Mouse (Mus musculus) midbrain, embryonic 16.5 days (tissue): Measurements from ENCODE around the gene Trim15. TPM values are rescaled to one million over a fixed set of nuclear protein-coding genes. Genes with fewer than 3 reads are reported as not detected.
A peak's percentile ranks its signal among the peaks of the same experiment; 100 is the strongest.
"Not testable (repeated sequence)": the region's sequence is repeated elsewhere in the genome, so short reads cannot be mapped to it uniquely, and the experiment has no call there.

ENCODE experiments used
- ATAC-seq: fragments of 200-750 bp; cut with Nextera tagmentation; 2 replicates; pipeline ENCODE4 v1.8.0; 2017; ENCODE audit warnings: moderate TSS enrichment
- H3K27ac ChIP-seq: fragments of 300-500 bp; sonication (generic); 2 replicates; pipeline ENCODE4 v1.5.1; 2014; ENCODE audit warnings: mild to moderate bottlenecking, low read length, mixed read lengths
- H3K27me3 ChIP-seq: fragments of 300-500 bp; sonication (generic); 2 replicates; pipeline ENCODE4 v1.6.1; 2014; ENCODE audit warnings: low read depth, low read length, mixed read lengths; ENCODE audit not compliant: control insufficient read depth, insufficient read depth
- H3K36me3 ChIP-seq: fragments of 300-500 bp; sonication (generic); 2 replicates; pipeline ENCODE4 v1.6.1; 2014; ENCODE audit warnings: mild to moderate bottlenecking, low read length, moderate library complexity, mixed read lengths; ENCODE audit not compliant: control insufficient read depth, insufficient read depth
- H3K4me1 ChIP-seq: fragments of 300-500 bp; sonication (generic); 2 replicates; pipeline ENCODE4 v1.6.1; 2014; ENCODE audit warnings: mild to moderate bottlenecking, low read length, mixed read lengths; ENCODE audit not compliant: control insufficient read depth, insufficient read depth
- H3K4me2 ChIP-seq: fragments of 300-500 bp; sonication (generic); 2 replicates; pipeline ENCODE4 v1.6.1; 2014; ENCODE audit warnings: mild to moderate bottlenecking, low read length, mixed read lengths
- H3K4me3 ChIP-seq: fragments of 300-500 bp; sonication (generic); 2 replicates; pipeline ENCODE4 v1.5.1; 2014; ENCODE audit warnings: low read depth, mild to moderate bottlenecking, low read length, moderate library complexity, mixed read lengths
- H3K9ac ChIP-seq: fragments of 300-500 bp; sonication (generic); 2 replicates; pipeline ENCODE4 v1.6.1; 2014; ENCODE audit warnings: low read depth, low read length, mixed read lengths
- H3K9me3 ChIP-seq: fragments of 300-500 bp; sonication (generic); replicated peaks from 2 replicates; pipeline ENCODE4 v1.6.1; 2014; ENCODE audit warnings: mild to moderate bottlenecking, low read length, mixed read lengths; ENCODE audit not compliant: control insufficient read depth, poor library complexity, severe bottlenecking
- WGBS: fragments of 180-500 bp; shearing (Covaris S2); extraction: QIAGEN DNeasy Blood & Tissue Kit; methylation state at CpG from one replicate; pipeline ENCODE4 v1.1.7; 2014; 5-methylcytosine and 5-hydroxymethylcytosine counted together
- polyA plus RNA-seq: library from polyadenylated mRNA; unstranded; fragments of >200 nt; fragmentation: Nextera tagmentation; extraction: Ambion mirVana; gene quantifications from 2 replicates; pipeline ENCODE4 v1.2.1, GENCODE M21; 2015

Gene Trim15
- polyA plus RNA-seq, 1 experiment from 2014 or later: 0.89 TPM

GRCm38 (mm10) chr17:36839001-36839400 is 28.0 kb downstream of the Trim15 start:
- H3K4me2 ChIP-seq: no peak overlapping the region
- no peak overlapping the region for H3K27ac ChIP-seq
- H3K9me3 ChIP-seq: no peaks in the 10 kb centered on the region
- 83% methylated on average over 5 of the region's 5 CpGs for WGBS
- H3K9ac ChIP-seq: no peak overlapping the region
- no peaks in the 10 kb centered on the region; the same call in 1 of the 2 replicates for H3K36me3 ChIP-seq
- no peak overlapping the region for H3K4me3 ChIP-seq
- H3K4me1 ChIP-seq: peaks cover 11% of the 10 kb centered on the region
- no peaks in the 10 kb centered on the region for H3K27me3 ChIP-seq
- ATAC-seq: no peak

DNA sequence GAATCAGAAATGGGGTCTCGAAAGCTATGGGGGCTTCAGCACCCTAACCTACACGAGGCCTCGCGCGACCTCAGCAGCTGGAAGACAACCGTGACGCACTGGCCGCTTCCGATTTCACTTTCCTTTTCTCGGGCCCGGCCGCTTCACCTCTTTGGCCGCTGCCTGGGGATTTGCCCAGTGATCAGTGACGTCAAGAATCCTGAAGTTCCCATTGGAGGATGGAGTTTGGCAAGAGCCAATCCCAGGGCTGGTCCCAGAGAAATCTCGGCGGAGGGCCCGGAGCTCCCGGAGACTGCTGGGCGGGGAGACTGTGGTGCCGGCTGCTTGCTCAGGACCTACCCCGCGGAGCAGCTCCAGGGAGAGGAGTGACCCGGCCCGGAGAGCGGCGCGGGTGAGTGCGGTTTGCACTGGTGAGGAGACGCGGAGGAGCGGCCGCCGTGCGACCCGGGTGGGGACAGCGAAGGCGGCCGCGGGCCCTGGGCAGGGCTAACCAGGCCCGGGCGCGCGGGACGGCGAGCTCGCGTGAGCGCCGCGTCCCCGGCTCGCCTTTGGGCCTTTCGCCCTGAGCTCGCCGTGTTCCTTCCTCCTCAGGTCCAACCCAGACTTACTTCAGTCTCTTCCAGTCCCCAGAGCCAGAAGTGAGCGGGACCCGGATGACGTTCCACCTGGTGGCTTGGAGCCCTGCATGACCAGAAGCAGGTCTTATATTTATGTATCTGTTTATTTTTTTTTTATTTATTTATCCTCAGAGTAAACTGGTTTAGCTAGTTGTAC is 29.9 kb downstream of the Trim15 start, which contains the start of gene Trim26:
TSS of gene Trim26 (plus strand) at position 261 of the 774 bp plus-strand sequence.
- Histone ChIP-seq H3K27me3 (no peaks in the 10 kb centered on the region), H3K4me1 (peaks cover 11% of the 10 kb centered on the region), H3K4me3 (peak within 1 kb of the TSS; percentile 62), H3K4me2 (peak within 1 kb of the TSS; percentile 69), H3K27ac (peak within 1 kb of the TSS; percentile 83), H3K9ac (peak within 1 kb of the TSS; percentile 67), H3K36me3 (no peaks in the 10 kb centered on the region; the same call in 1 of the 2 replicates), H3K9me3 (no peaks in the 10 kb centered on the region)
- WGBS: under 1% methylated on average over 55 of the region's 58 CpGs
- peak; percentile 99 for ATAC-seq

DNA sequence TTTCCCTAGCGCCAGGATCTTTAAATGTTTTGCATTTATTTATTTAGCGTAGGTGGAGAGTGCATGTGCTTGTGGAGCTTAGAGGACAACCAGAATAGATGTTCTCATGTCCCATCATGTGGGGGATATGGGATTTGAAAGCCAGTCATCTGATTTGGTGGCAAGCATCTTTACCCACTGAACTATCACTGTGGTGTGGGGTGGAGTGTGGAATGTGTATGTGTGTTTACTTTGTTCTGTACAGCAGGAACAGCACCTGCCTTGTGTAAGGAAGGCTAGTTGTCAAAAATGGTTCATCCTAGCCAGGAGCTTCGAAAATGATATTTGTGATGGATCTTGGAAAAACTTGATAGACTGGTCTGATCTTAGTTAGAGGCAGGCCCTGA is 30.6 kb downstream of the Trim15 start:
- H3K4me1 ChIP-seq: peaks cover 11% of the 10 kb centered on the region
- peak overlapping the region; percentile 62 for H3K4me3 ChIP-seq
- peak overlapping the region; percentile 83 for H3K27ac ChIP-seq
- no peaks in the 10 kb centered on the region for H3K27me3 ChIP-seq
- WGBS: 12% methylated on average over 3 of the region's 3 CpGs
- H3K36me3 ChIP-seq: no peaks in the 10 kb centered on the region
- no peaks in the 10 kb centered on the region for H3K9me3 ChIP-seq
- ATAC-seq: peak; percentile 59
- peak overlapping the region; percentile 69 for H3K4me2 ChIP-seq
- peak overlapping the region; percentile 57; the same call in 1 of the 2 replicates for H3K9ac ChIP-seq

GRCm38 (mm10) chr17:36835591-36836426 is 31.2 kb downstream of the Trim15 start:
- Histone ChIP-seq H3K4me3 (no peak overlapping the region), H3K9ac (no peak overlapping the region), H3K27ac (no peak overlapping the region), H3K4me2 (peak overlapping the region; percentile 69), H3K9me3 (no peaks in the 10 kb centered on the region), H3K4me1 (peaks cover 11% of the 10 kb centered on the region), H3K27me3 (no peaks in the 10 kb centered on the region), H3K36me3 (no peaks in the 10 kb centered on the region)
- WGBS: 38% methylated on average over 12 of the region's 12 CpGs
- peak; percentile 2; the same call in 1 of the 2 replicates for ATAC-seq

- Histone ChIP-seq H3K9me3 (no peaks in the 10 kb centered on the region), H3K27ac (no peak overlapping the region), H3K4me3 (no peak overlapping the region), H3K9ac (no peak overlapping the region), H3K36me3 (no peaks in the 10 kb centered on the region), H3K4me1 (peaks cover 6% of the 10 kb centered on the region), H3K27me3 (no peaks in the 10 kb centered on the region), H3K4me2 (no peak overlapping the region)
- ATAC-seq: no peak
- 60% methylated on average over 4 of the region's 4 CpGs for WGBS
Observed at GRCm38 (mm10) chr17:36832694-36833093, 34.3 kb downstream of the Trim15 start.

DNA sequence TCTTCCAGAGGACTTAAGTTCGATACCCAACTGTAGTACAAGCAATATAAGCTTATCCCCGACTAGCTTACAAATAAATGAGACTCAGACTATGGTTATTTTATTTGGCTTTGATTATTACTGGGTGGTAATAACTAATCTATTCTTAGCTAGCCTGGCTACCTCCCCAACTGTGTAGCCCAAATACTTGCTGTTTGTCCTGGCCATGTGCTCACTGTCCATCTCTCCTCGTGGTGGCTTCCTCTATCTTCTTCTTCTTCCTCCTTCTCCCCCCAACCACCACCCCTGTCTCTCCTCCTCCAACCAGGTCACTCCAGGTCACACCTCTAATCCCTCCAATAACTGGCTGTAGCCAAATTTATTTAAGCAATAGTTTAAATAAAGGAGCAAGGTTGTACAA is 36.5 kb downstream of the Trim15 start:
- Histone ChIP-seq H3K4me2 (no peak overlapping the region), H3K36me3 (no peaks in the 10 kb centered on the region), H3K4me3 (no peak overlapping the region), H3K9me3 (no peaks in the 10 kb centered on the region), H3K27ac (no peak overlapping the region), H3K4me1 (no peaks in the 10 kb centered on the region), H3K9ac (no peak overlapping the region), H3K27me3 (no peaks in the 10 kb centered on the region)
- 86% methylated on average over 3 of the region's 3 CpGs for WGBS
- no peak for ATAC-seq

- no peaks in the 10 kb centered on the region for H3K4me1 ChIP-seq
- no peaks in the 10 kb centered on the region for H3K9me3 ChIP-seq
- no peak overlapping the region for H3K9ac ChIP-seq
- 92% methylated on average over 2 of the region's 2 CpGs for WGBS
- H3K4me3 ChIP-seq: no peak overlapping the region
- H3K36me3 ChIP-seq: no peaks in the 10 kb centered on the region
- H3K27me3 ChIP-seq: no peaks in the 10 kb centered on the region
- H3K27ac ChIP-seq: no peak overlapping the region
- ATAC-seq: no peak
- H3K4me2 ChIP-seq: no peak overlapping the region
Observed at GRCm38 (mm10) chr17:36828488-36828887, 38.5 kb downstream of the Trim15 start.

GRCm38 (mm10) chr17:36826002-36826401 is 41.0 kb downstream of the Trim15 start:
- not testable (repeated sequence) for H3K9me3 ChIP-seq, H3K4me1 ChIP-seq, H3K9ac ChIP-seq, H3K27me3 ChIP-seq, H3K36me3 ChIP-seq, H3K4me3 ChIP-seq, H3K27ac ChIP-seq
- WGBS: 14% methylated on average over 5 of the region's 5 CpGs
- peak; percentile 90 for ATAC-seq
- H3K4me2 ChIP-seq: peak overlapping the region; percentile 47

- Histone ChIP-seq H3K9ac (no peak overlapping the region), H3K4me1 (no peaks in the 10 kb centered on the region), H3K27me3 (no peaks in the 10 kb centered on the region), H3K27ac (no peak overlapping the region), H3K4me2 (peak overlapping the region; percentile 47; the same call in 1 of the 2 replicates), H3K9me3 (no peaks in the 10 kb centered on the region), H3K4me3 (no peak overlapping the region), H3K36me3 (no peaks in the 10 kb centered on the region)
- ATAC-seq: peak; percentile 80
- 22% methylated on average over 4 of the region's 4 CpGs for WGBS
Observed at GRCm38 (mm10) chr17:36825525-36825924, 41.5 kb downstream of the Trim15 start.
